Mouse (Mus musculus) lung, embryonic 15.5 days (tissue): ENCODE data around the gene Acsm4. TPM values are rescaled to one million over a fixed set of nuclear protein-coding genes. Genes with fewer than 3 reads are reported as not detected.

Experiments used
- polyA plus RNA-seq: library from polyadenylated mRNA; unstranded; fragments of >200 nt; fragmentation: Nextera tagmentation; extraction: Ambion mirVana; gene quantifications from 2 replicates; pipeline ENCODE4 v1.2.1, GENCODE M21; 2015

Acsm4 gene
- polyA plus RNA-seq, 1 experiment from 2014 or later: 0.09 TPM

Other genes starting within 250 kb of the Acsm4 start
- gene Gp2, start 230.7 kb upstream of the Acsm4 start, polyA plus RNA-seq: not detected in 2 replicates
- gene Umod, start 210.7 kb upstream of the Acsm4 start, polyA plus RNA-seq: not detected in 2 replicates
- 0.19 TPM in 1 of 2 replicates, not detected in the other for gene Acsm5, start 170.6 kb upstream of the Acsm4 start, polyA plus RNA-seq
- 0.14 TPM in 1 of 2 replicates, not detected in the other for gene Pdilt, start 166.5 kb upstream of the Acsm4 start, polyA plus RNA-seq
- gene Acsm2, start 135.7 kb upstream of the Acsm4 start, polyA plus RNA-seq: 0.20 TPM in 1 of 2 replicates, not detected in the other
- gene Acsm1, start 83.0 kb upstream of the Acsm4 start, polyA plus RNA-seq: 3.5 and 4.0 TPM in 2 replicates
- gene Thumpd1, start 30.8 kb downstream of the Acsm4 start, polyA plus RNA-seq: 70.1 and 72.0 TPM in 2 replicates
- 0.15 and 0.29 TPM in 2 replicates for gene Acsm3, start 70.9 kb downstream of the Acsm4 start, polyA plus RNA-seq
- gene Rexo5, start 104.0 kb downstream of the Acsm4 start, polyA plus RNA-seq: 22.8 and 23.9 TPM in 2 replicates
- 26.3 and 26.7 TPM in 2 replicates for gene Eri2, start 104.0 kb downstream of the Acsm4 start, polyA plus RNA-seq
- 7.0 and 9.0 TPM in 2 replicates for gene Lyrm1, start 205.8 kb downstream of the Acsm4 start, polyA plus RNA-seq
- gene Dcun1d3, start 206.3 kb downstream of the Acsm4 start, polyA plus RNA-seq: 9.4 and 11.3 TPM in 2 replicates